Mouse (Mus musculus) brown adipose tissue, adult 24 weeks (tissue): ENCODE data around the gene Vwa8. TPM values are rescaled to one million over a fixed set of nuclear protein-coding genes. Genes with fewer than 3 reads are reported as not detected.

Experiments
- H3K27ac ChIP-seq: fragments of 200-500 bp; replicated peaks from 2 replicates; pipeline ENCODE4 v1.5.1; 2012; ENCODE audit warnings: low read depth, mild to moderate bottlenecking, low read length
- H3K4me1 ChIP-seq: fragments of 200-500 bp; 2 replicates; pipeline ENCODE4 v1.6.1; 2012; ENCODE audit warnings: low read length, mixed read lengths; ENCODE audit not compliant: control insufficient read depth, insufficient read depth, insufficient read length
- H3K4me3 ChIP-seq: fragments of 200-500 bp; 2 replicates; pipeline ENCODE4 v1.5.1; 2012; ENCODE audit warnings: low read depth, mild to moderate bottlenecking, low read length, moderate library complexity; ENCODE audit not compliant: insufficient read depth
- polyA plus RNA-seq: library from polyadenylated mRNA; stranded (reverse); fragments of >200 nt; gene quantifications from 2 replicates; pipeline ENCODE4 v1.2.4, GENCODE M21; 2012; ENCODE audit not compliant: missing spikeins, insufficient read depth, insufficient read length

Gene Vwa8
- polyA plus RNA-seq, 1 experiment, result 195 TPM

- no peak overlapping the region for H3K4me3 ChIP-seq
- H3K4me1 ChIP-seq, result no peaks in the 10 kb centered on the region
- no peak overlapping the region for H3K27ac ChIP-seq
Measured at GRCm38 (mm10) chr14:79047956-79048355, 199.1 kb downstream of the Vwa8 start.

- Histone ChIP-seq H3K4me3 (no peak overlapping the region), H3K27ac (no peak overlapping the region), H3K4me1 (no peaks in the 10 kb centered on the region)
Measured at GRCm38 (mm10) chr14:79049544-79049943, 200.7 kb downstream of the Vwa8 start.

- Histone ChIP-seq H3K4me3 (no peak overlapping the region), H3K4me1 (no peaks in the 10 kb centered on the region), H3K27ac (no peak overlapping the region)
Measured at GRCm38 (mm10) chr14:79065636-79066035, 216.8 kb downstream of the Vwa8 start.

- Histone ChIP-seq H3K4me3 (no peak overlapping the region), H3K4me1 (no peaks in the 10 kb centered on the region), H3K27ac (no peak overlapping the region)
Measured at GRCm38 (mm10) chr14:79069515-79069914, 220.7 kb downstream of the Vwa8 start.

- peaks cover 9% of the 10 kb centered on the region for H3K4me1 ChIP-seq
- no peak overlapping the region for H3K4me3 ChIP-seq
- H3K27ac ChIP-seq, result no peak overlapping the region
Measured at GRCm38 (mm10) chr14:79074786-79075185, 225.9 kb downstream of the Vwa8 start.

GRCm38 (mm10) chr14:79076560-79077300 is 227.9 kb downstream of the Vwa8 start:
- no peak overlapping the region for H3K4me3 ChIP-seq
- H3K4me1 ChIP-seq, result peaks cover 9% of the 10 kb centered on the region
- H3K27ac ChIP-seq, result peak overlapping the region; percentile 70

- H3K27ac ChIP-seq, result no peak overlapping the region
- no peaks in the 10 kb centered on the region for H3K4me1 ChIP-seq
- H3K4me3 ChIP-seq, result no peak overlapping the region
Measured at GRCm38 (mm10) chr14:79083573-79083972, 234.7 kb downstream of the Vwa8 start.

- Histone ChIP-seq H3K4me3 (no peak overlapping the region), H3K27ac (no peak overlapping the region)
Measured at GRCm38 (mm10) chr14:79086006-79086405, 237.2 kb downstream of the Vwa8 start.

GRCm38 (mm10) chr14:79089464-79089863 is 240.6 kb downstream of the Vwa8 start:
- peaks cover 9% of the 10 kb centered on the region for H3K4me1 ChIP-seq
- peak overlapping the region; percentile 72 for H3K27ac ChIP-seq
- no peak overlapping the region for H3K4me3 ChIP-seq

More at GRCm38 (mm10) chr14:79086006-79086405, 237.2 kb downstream of the Vwa8 start:
- peaks cover 9% of the 10 kb centered on the region for H3K4me1 ChIP-seq

GRCm38 (mm10) chr14:79097181-79097580 is 248.3 kb downstream of the Vwa8 start:
- Histone ChIP-seq H3K4me3 (no peak overlapping the region), H3K4me1 (no peaks in the 10 kb centered on the region), H3K27ac (no peak overlapping the region)

GRCm38 (mm10) chr14:79106655-79107515 is 258.0 kb downstream of the Vwa8 start:
- Histone ChIP-seq H3K4me3 (no peak overlapping the region), H3K4me1 (no peaks in the 10 kb centered on the region; the same call in 1 of the 2 replicates), H3K27ac (no peak overlapping the region)

- H3K27ac ChIP-seq, result no peak overlapping the region
- no peak overlapping the region for H3K4me3 ChIP-seq
Measured at GRCm38 (mm10) chr14:79109375-79109774, 260.5 kb downstream of the Vwa8 start.

GRCm38 (mm10) chr14:79110012-79110411 is 261.2 kb downstream of the Vwa8 start:
- no peaks in the 10 kb centered on the region for H3K4me1 ChIP-seq
- no peak overlapping the region for H3K27ac ChIP-seq
- no peak overlapping the region for H3K4me3 ChIP-seq

More at GRCm38 (mm10) chr14:79109375-79109774, 260.5 kb downstream of the Vwa8 start:
- H3K4me1 ChIP-seq, result no peaks in the 10 kb centered on the region

GRCm38 (mm10) chr14:79112050-79112449 is 263.2 kb downstream of the Vwa8 start:
- no peak overlapping the region for H3K27ac ChIP-seq
- H3K4me1 ChIP-seq, result no peaks in the 10 kb centered on the region
- no peak overlapping the region for H3K4me3 ChIP-seq

- Histone ChIP-seq H3K27ac (no peak overlapping the region), H3K4me3 (no peak overlapping the region), H3K4me1 (peaks cover 6% of the 10 kb centered on the region)
Measured at GRCm38 (mm10) chr14:79114526-79115383, 265.9 kb downstream of the Vwa8 start.
